Mouse (Mus musculus) right cerebral cortex, postnatal 25 days (tissue): ENCODE results near the gene Gm428.
"Not testable (repeated sequence)": the region's sequence is repeated elsewhere in the genome, so short reads cannot be mapped to it uniquely, and the experiment has no call there.

Source experiments
- DNase-seq: peaks from one replicate; pipeline ENCODE4 v3.0.0; 2022

The Gm428 gene

DNA sequence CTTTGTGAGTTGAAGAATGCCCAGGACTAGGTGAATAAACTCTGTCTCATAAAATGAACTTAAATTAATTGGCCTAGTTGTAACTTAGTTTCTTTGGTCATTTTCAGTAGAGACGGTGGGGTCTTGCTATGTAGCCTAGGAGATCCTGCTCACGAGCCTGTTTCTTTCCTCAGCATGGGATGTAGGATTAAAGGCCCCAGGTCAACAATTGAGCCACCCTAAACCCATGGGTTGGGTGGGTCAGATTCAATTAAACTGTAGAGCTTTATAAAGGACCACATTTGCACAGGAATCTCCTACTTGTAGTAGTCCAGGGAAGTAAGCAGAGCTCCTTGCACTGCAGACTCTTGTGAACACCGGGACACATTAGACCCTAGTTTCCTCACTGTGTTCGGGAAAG lies at the start of gene Gm428:
TSS of gene Gm428 (plus strand) at position 301 of the 400 bp plus-strand sequence.
- not testable (repeated sequence) for DNase-seq

DNA sequence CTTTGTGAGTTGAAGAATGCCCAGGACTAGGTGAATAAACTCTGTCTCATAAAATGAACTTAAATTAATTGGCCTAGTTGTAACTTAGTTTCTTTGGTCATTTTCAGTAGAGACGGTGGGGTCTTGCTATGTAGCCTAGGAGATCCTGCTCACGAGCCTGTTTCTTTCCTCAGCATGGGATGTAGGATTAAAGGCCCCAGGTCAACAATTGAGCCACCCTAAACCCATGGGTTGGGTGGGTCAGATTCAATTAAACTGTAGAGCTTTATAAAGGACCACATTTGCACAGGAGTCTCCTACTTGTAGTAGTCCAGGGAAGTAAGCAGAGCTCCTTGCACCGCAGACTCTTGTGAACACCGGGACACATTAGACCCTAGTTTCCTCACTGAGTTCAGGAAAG lies 45.5 kb upstream of the Gm428 start, which contains the start of gene Gm11236:
TSS of gene Gm11236 (plus strand) at position 301 of the 400 bp plus-strand sequence.
- DNase-seq = not testable (repeated sequence)

DNA sequence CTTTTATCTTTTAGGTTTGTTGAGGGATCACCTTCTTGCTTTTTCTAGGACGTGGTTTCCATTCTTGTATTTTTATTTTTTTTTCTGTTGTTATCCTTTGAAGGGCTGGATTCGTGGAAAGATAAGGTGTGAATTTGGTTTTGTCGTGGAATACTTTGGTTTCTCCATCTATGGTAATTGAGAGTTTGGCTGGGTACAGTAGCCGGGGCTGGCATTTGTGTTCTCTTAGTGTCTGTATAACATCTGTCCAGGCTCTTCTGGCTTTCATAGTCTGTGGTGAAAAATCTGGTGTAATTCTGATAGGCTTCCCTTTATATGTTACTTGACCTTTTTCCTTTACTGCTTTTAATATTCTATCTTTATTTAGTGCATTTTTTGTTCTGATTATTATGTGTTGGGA lies 21.5 kb upstream of the Gm428 start:
- DNase-seq = not testable (repeated sequence)

DNA sequence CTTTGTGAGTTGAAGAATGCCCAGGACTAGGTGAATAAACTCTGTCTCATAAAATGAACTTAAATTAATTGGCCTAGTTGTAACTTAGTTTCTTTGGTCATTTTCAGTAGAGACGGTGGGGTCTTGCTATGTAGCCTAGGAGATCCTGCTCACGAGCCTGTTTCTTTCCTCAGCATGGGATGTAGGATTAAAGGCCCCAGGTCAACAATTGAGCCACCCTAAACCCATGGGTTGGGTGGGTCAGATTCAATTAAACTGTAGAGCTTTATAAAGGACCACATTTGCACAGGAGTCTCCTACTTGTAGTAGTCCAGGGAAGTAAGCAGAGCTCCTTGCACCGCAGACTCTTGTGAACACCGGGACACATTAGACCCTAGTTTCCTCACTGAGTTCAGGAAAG lies 15.3 kb upstream of the Gm428 start, which contains the start of gene Gm11239:
TSS of gene Gm11239 (plus strand) at position 301 of the 400 bp plus-strand sequence.
- DNase-seq = not testable (repeated sequence)

DNA sequence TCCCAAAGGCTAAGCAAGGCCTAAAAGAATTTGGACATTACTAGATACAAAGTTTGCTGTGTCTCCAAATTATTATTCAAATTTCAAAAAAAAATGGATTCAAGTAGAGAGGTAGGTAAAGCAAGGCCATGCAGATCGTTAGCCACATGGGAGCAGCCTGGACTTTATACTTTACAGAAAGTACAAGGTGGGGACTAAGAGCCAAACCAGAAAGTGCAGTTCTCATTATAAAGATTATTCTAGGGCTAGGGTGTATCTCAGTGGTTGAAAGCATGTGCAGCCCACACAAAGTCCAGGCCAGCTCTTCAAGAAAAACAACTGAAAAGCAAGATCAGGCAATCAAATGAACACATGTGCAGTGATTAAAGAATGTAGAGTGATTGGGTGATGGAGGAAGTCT lies 35.4 kb downstream of the Gm428 start:
- DNase-seq = no peak

DNA sequence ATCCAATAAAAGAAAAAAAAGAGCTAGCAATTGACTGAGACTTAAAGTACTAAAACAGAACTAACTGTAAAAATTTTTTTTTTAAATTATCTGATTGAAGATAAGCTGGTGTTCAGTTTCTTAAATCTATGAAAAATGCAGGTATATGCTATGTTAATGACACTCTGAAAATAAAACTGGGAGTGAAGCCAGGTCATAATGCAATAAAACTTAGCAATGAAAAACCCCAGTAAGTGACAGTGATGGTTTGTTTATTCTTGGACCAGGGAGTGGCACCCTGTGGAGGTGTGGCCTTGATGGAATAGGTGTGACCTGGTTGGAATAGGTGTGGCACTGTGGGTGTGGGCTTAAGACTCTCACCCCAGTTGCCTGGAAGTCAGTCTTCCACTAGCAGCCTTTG lies 36.5 kb downstream of the Gm428 start:
- DNase-seq = no peak
